Mouse (Mus musculus): ENCODE data around the gene Gm21976.

Gm21976 gene

GRCm38 (mm10) chr13:98354090-98354801, 74.6 kb downstream of the Gm21976 start, which contains the start of gene Foxd1:
TSS of gene Foxd1 (plus strand) at chr13:98354242.
- peak; percentile 3 for DNase-seq (ENCODE audit: low read depth, low spot score)

GRCm38 (mm10) chr13:98354871-98355558, 75.3 kb downstream of the Gm21976 start:
- DNase-seq (ENCODE audit: low read depth, low spot score) = no peak

- no peak for DNase-seq (ENCODE audit: low read depth, low spot score)
Measured at GRCm38 (mm10) chr13:98355559-98356111, 75.9 kb downstream of the Gm21976 start.

GRCm38 (mm10) chr13:98356176-98356972, 76.7 kb downstream of the Gm21976 start:
- DNase-seq (ENCODE audit: low read depth, low spot score) = no peak
